Mouse (Mus musculus): ENCODE data around the gene Zyx. TPM values are rescaled to one million over a fixed set of nuclear protein-coding genes. Genes with fewer than 3 reads are reported as not detected.

Gene Zyx
- polyA plus RNA-seq (2015; fragmentation: Nextera tagmentation; extraction: Ambion mirVana) = 82.7 and 83.4 TPM in 2 replicates

DNA sequence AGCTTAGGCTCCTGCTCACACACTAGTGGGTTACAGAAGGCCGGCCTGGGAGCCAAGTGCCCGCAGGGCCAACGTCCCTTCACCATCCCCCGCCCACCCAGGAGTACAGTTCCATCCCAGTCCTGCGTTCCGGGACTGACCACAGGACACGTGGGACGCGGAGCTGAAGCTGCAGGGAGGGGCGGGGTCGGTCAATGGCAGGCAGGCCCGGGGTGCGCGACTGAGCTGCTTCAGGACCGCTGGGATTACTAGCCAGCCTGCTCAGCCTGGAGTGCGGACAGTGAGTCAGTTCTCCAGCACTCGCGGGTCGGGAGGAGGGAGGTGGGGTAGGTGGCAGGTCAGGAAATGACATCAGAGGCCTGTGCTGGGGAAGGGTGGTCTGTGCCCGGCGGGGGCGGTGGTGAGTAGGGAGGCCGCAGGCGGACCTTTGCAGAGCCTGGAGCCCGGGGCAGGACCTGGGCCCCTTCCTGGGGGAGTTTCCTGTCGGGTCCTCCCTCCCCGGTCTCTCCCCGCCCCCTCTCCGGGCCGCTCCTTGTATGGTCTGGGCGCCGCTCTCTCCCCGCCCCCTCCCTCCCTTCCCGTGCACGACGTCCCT is at the start of gene Zyx:
Gene Zyx, plus strand, starts transcription at position 205 of the 595 bp plus-strand sequence.
- Histone ChIP-seq H3K4me1 (replicated peaks) (peaks cover 41% of the 10 kb centered on the region), H3K4me3 (replicated peaks) (peak within 1 kb of the TSS; percentile 83)

DNA sequence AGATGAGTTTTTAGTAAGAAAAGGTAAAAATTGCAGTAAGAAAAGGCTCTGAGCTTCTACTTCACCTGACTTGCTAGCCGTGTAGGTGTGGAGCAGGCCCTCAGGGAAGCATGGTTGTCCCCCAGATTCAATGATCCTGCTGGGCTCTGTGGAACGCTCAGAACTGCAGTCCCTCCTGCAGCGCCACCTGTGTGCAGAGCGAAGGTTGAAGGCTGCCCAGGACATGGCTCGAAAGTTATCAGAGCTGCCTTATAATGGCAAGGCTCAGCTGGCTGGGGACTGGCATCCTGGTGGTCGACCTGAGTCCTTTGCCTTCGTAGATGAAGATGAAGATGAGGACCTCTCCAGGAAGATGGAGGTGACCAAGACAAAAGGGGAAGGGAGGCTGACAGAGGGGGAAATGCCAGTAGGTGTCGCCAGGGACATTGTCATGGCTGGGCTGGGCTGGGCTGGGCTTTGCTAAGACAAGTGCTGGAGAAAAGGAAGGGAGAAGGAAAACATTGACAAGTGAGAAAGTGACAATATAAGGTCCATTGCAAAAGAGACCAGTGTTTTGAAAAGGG is 39.5 kb upstream of the Zyx start:
- peak; percentile 63 for ATAC-seq
- Histone ChIP-seq H3K4me2 (replicated peaks) (no peak overlapping the region), H3K4me3 (replicated peaks) (no peak overlapping the region), H3K9me3 (no peaks in the 10 kb centered on the region), H3K36me3 (no peaks in the 10 kb centered on the region), H3K9ac (no peak overlapping the region), H3K27me3 (replicated peaks) (no peaks in the 10 kb centered on the region), H3K27ac (no peak overlapping the region), H3K4me1 (replicated peaks) (no peaks in the 10 kb centered on the region)
- 46% methylated on average over 8 of the region's 8 CpGs for WGBS

More for the DNA sequence above, at the start of gene Zyx:
- peak; percentile 97 for ATAC-seq
- no peaks in the 10 kb centered on the region for H3K27me3 ChIP-seq (replicated peaks)
- no peaks in the 10 kb centered on the region for H3K9me3 ChIP-seq
- H3K36me3 ChIP-seq = no peaks in the 10 kb centered on the region
- peak within 1 kb of the TSS; percentile 90 for H3K4me2 ChIP-seq (replicated peaks)
- peak within 1 kb of the TSS; percentile 98 for H3K27ac ChIP-seq
- under 1% methylated on average over 29 of the region's 36 CpGs for WGBS
- H3K9ac ChIP-seq = peak within 1 kb of the TSS; percentile 88

GRCm38 (mm10) chr6:42310427-42311053 is 38.9 kb upstream of the Zyx start:
- H3K4me2 ChIP-seq (replicated peaks) = no peak overlapping the region
- WGBS = 73% methylated on average over 2 of the region's 2 CpGs
- ATAC-seq = peak; percentile 62; the same call in 1 of the 2 replicates

DNA sequence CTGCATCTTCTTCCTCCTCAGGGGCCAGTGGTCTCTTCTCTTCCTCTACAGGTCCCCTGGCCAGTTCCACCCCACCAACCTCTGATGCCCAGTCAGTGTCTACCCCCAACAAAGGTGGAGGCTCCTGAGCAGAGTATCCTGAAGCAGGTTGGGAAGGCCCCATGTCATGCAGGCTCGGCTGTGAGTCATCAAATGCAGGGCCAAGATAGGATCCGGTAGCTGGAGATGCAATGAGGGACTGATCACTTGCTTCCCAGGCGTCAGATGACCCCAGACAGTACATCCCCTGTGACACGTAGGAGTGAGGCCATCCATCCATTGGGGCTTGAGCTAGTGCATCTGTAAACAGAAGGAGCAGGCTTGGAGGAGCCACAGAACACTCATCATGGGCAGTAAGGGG is 31.1 kb upstream of the Zyx start:
- H3K9ac ChIP-seq = no peak overlapping the region
- 68% methylated on average over 4 of the region's 4 CpGs for WGBS
- H3K4me3 ChIP-seq (replicated peaks) = no peak overlapping the region
- H3K4me2 ChIP-seq (replicated peaks) = no peak overlapping the region
- ATAC-seq = no peak
- no peaks in the 10 kb centered on the region for H3K36me3 ChIP-seq
- H3K9me3 ChIP-seq = no peaks in the 10 kb centered on the region
- H3K27me3 ChIP-seq (replicated peaks) = peaks cover 16% of the 10 kb centered on the region
- H3K27ac ChIP-seq = no peak overlapping the region
- peaks cover under 1% of the 10 kb centered on the region; the same call in 1 of the 2 replicates for H3K4me1 ChIP-seq (replicated peaks)

More at GRCm38 (mm10) chr6:42310427-42311053, 38.9 kb upstream of the Zyx start:
- no peaks in the 10 kb centered on the region for H3K9me3 ChIP-seq
- no peak overlapping the region for H3K9ac ChIP-seq
- no peaks in the 10 kb centered on the region for H3K36me3 ChIP-seq
- H3K4me3 ChIP-seq (replicated peaks) = no peak overlapping the region
- no peaks in the 10 kb centered on the region for H3K4me1 ChIP-seq (replicated peaks)
- H3K27me3 ChIP-seq (replicated peaks) = no peaks in the 10 kb centered on the region
- no peak overlapping the region for H3K27ac ChIP-seq

- Histone ChIP-seq H3K27me3 (replicated peaks) (peaks cover 33% of the 10 kb centered on the region), H3K9ac (no peak overlapping the region), H3K4me3 (replicated peaks) (peak overlapping the region; percentile 59), H3K9me3 (no peaks in the 10 kb centered on the region), H3K4me1 (replicated peaks) (peaks cover 17% of the 10 kb centered on the region), H3K27ac (no peak overlapping the region), H3K36me3 (no peaks in the 10 kb centered on the region), H3K4me2 (replicated peaks) (peak overlapping the region; percentile 97)
- ATAC-seq = peak; percentile 55
- WGBS = 1% methylated on average over 26 of the region's 28 CpGs
Measured at GRCm38 (mm10) chr6:42323371-42324066, 25.9 kb upstream of the Zyx start.

DNA sequence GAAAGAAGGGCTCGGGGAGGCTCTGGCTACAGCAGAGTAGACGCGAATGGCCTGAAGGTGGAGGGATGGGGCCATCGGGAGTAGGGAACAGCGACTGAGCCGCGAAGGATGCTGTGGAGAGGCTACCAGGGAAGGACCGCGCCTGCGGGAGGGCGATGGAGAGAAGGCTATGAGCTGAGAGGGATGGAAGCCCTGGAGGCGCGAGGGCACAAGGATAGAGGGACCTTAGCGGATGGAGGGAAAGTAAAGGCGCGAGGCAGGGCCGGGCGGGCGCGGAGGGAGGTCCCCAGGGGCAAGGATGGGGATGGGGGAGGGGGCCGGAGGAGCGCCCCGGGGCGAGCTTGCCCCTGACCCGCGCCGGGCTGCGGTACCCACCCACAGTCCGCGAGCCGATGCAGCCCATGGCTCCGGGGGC is 25.4 kb upstream of the Zyx start:
- H3K36me3 ChIP-seq = no peaks in the 10 kb centered on the region
- peak overlapping the region; percentile 59 for H3K4me3 ChIP-seq (replicated peaks)
- H3K9me3 ChIP-seq = no peaks in the 10 kb centered on the region
- H3K4me2 ChIP-seq (replicated peaks) = peak overlapping the region; percentile 97
- H3K4me1 ChIP-seq (replicated peaks) = peaks cover 17% of the 10 kb centered on the region
- H3K9ac ChIP-seq = peak overlapping the region; percentile 47
- ATAC-seq = peak; percentile 69
- H3K27me3 ChIP-seq (replicated peaks) = peaks cover 33% of the 10 kb centered on the region
- H3K27ac ChIP-seq = no peak overlapping the region
- under 1% methylated on average over 29 of the region's 32 CpGs for WGBS

GRCm38 (mm10) chr6:42324482-42325267 is 24.8 kb upstream of the Zyx start, which contains the start of gene Fam131b:
Gene Fam131b (minus strand): TSS chr6:42324643.
- ATAC-seq = peak; percentile 76
- Histone ChIP-seq H3K27me3 (replicated peaks) (peaks cover 33% of the 10 kb centered on the region), H3K27ac (no peak within 1 kb of the TSS), H3K4me2 (replicated peaks) (peak within 1 kb of the TSS; percentile 97), H3K4me1 (replicated peaks) (peaks cover 17% of the 10 kb centered on the region), H3K36me3 (no peaks in the 10 kb centered on the region), H3K9me3 (no peaks in the 10 kb centered on the region), H3K4me3 (replicated peaks) (peak within 1 kb of the TSS; percentile 59), H3K9ac (peak within 1 kb of the TSS; percentile 47)
- WGBS = under 1% methylated on average over 43 of the region's 68 CpGs

DNA sequence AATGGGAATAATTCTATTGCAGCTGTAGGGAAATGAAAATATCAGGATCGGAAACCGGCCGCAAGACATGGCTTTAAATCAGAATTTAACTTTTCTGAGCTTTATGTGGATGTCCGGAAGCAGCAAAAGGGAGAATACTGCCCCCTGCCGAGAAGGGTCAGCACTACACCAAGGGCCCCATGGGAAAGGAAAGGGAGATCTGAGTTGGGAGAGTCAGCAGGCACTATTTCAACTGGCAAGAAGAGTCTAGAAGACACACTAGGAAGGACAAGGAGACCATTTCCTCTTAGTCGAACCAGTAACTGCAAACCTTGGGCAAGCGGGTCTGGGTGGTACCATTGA is 24.2 kb upstream of the Zyx start:
- Histone ChIP-seq H3K36me3 (no peaks in the 10 kb centered on the region), H3K4me1 (replicated peaks) (peaks cover 17% of the 10 kb centered on the region), H3K4me3 (replicated peaks) (peak overlapping the region; percentile 59), H3K27ac (no peak overlapping the region), H3K9ac (no peak overlapping the region), H3K9me3 (no peaks in the 10 kb centered on the region), H3K4me2 (replicated peaks) (peak overlapping the region; percentile 97), H3K27me3 (replicated peaks) (peaks cover 33% of the 10 kb centered on the region)
- WGBS = 2% methylated on average over 7 of the region's 7 CpGs
- 0 out of 2 replicates have a peak, but pooled peaks have one; percentile 26 for ATAC-seq

GRCm38 (mm10) chr6:42326509-42326908 is 22.9 kb upstream of the Zyx start:
- Histone ChIP-seq H3K27me3 (replicated peaks) (peaks cover 27% of the 10 kb centered on the region), H3K9me3 (no peaks in the 10 kb centered on the region), H3K9ac (no peak overlapping the region), H3K36me3 (no peaks in the 10 kb centered on the region), H3K4me3 (replicated peaks) (no peak overlapping the region), H3K27ac (no peak overlapping the region), H3K4me1 (replicated peaks) (peaks cover 17% of the 10 kb centered on the region), H3K4me2 (replicated peaks) (no peak overlapping the region)
- no peak for ATAC-seq
- WGBS = 85% methylated on average over 3 of the region's 3 CpGs

GRCm38 (mm10) chr6:42328757-42329156 is 20.7 kb upstream of the Zyx start:
- no peak overlapping the region for H3K27ac ChIP-seq
- 79% methylated on average over 3 of the region's 3 CpGs for WGBS
- H3K4me2 ChIP-seq (replicated peaks) = no peak overlapping the region
- peaks cover 14% of the 10 kb centered on the region for H3K27me3 ChIP-seq (replicated peaks)
- peaks cover 13% of the 10 kb centered on the region for H3K4me1 ChIP-seq (replicated peaks)
- ATAC-seq = no peak
- no peak overlapping the region for H3K9ac ChIP-seq
- H3K9me3 ChIP-seq = no peaks in the 10 kb centered on the region
- no peaks in the 10 kb centered on the region for H3K36me3 ChIP-seq
- no peak overlapping the region for H3K4me3 ChIP-seq (replicated peaks)

DNA sequence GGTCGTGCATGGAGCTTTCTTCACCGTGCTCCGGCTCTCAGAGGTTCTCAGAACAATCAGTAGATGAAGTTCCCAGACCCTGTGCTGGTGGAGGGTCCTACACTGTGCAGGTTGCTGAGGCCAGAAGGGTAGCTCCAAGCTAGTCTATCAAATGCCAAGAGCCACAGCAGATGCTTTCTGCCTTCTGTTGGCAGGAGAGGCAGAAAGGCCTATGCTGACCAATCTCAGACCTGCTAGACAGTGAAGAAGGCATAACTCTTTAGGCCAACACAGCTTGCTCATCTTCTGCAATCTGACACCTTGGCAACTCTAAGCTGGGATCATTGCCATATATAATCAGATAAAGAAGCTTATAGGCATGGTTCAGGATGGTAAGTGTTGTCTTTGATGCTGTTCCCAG is 19.2 kb upstream of the Zyx start:
- no peak for ATAC-seq
- no peak overlapping the region for H3K4me2 ChIP-seq (replicated peaks)
- H3K4me1 ChIP-seq (replicated peaks) = no peaks in the 10 kb centered on the region
- no peaks in the 10 kb centered on the region for H3K36me3 ChIP-seq
- H3K27me3 ChIP-seq (replicated peaks) = no peaks in the 10 kb centered on the region; the same call in 1 of the 2 replicates
- H3K9ac ChIP-seq = no peak overlapping the region
- no peak overlapping the region for H3K4me3 ChIP-seq (replicated peaks)
- no peak overlapping the region for H3K27ac ChIP-seq
- 68% methylated on average over 3 of the region's 3 CpGs for WGBS
- H3K9me3 ChIP-seq = no peaks in the 10 kb centered on the region

Measured in intestine, embryonic 15.5 days (tissue).